Mouse (Mus musculus) megakaryocyte-erythroid progenitor cell, adult 5-6 weeks (primary cell): ENCODE data around the gene Rcan3. TPM values are rescaled to one million over a fixed set of nuclear protein-coding genes. Genes with fewer than 3 reads are reported as not detected.

Experiments
- ATAC-seq: replicated peaks from 2 replicates; pipeline ENCODE4 v1.8.0; 2016; ENCODE audit warnings: mild to moderate bottlenecking, inconsistent platforms; ENCODE audit not compliant: severe bottlenecking, poor library complexity, low FRiP score, low TSS enrichment
- total RNA-seq, 2 experiments: library from RNA; stranded (forward) in 1 of 2; stranded (reverse) in 1 of 2; fragments of 200-1000, 215-1000 nt in 1 of 2; fragments of >200 nt in 1 of 2; fragmentation: Nextera tagmentation in 1 of 2; gene quantifications; 2 replicates each; pipeline ENCODE4 v1.2.3; 2014 to 2017

Rcan3 gene
- total RNA-seq, 2 experiments from 2014 or later = 9.2 to 9.3 TPM

- no peak for ATAC-seq
Measured at GRCm38 (mm10) chr4:135373299-135373698, 60.4 kb downstream of the Rcan3 start.

GRCm38 (mm10) chr4:135370372-135370771 is 63.3 kb downstream of the Rcan3 start:
- ATAC-seq = no peak

GRCm38 (mm10) chr4:135362828-135363227 is 70.8 kb downstream of the Rcan3 start:
- ATAC-seq = no peak

Other genes with a start within 250 kb of the Rcan3 start
- 77.8 and 83.9 TPM in 2 replicates for gene Clic4, start 161.0 kb downstream of the Rcan3 start, total RNA-seq (2014; fragmentation: Nextera tagmentation)
- gene Clic4, start 161.0 kb downstream of the Rcan3 start, total RNA-seq (2017) = 79.0 and 86.0 TPM in 2 replicates
- gene Srrm1, start 80.5 kb downstream of the Rcan3 start, total RNA-seq (2014; fragmentation: Nextera tagmentation) = 346 and 399 TPM in 2 replicates
- 181 and 189 TPM in 2 replicates for gene Srrm1, start 80.5 kb downstream of the Rcan3 start, total RNA-seq (2017)
- gene Ncmap, start 35.6 kb downstream of the Rcan3 start, total RNA-seq (2014; fragmentation: Nextera tagmentation) = 0.81 TPM in 1 of 2 replicates, not detected in the other
- not detected in 2 replicates for gene Ncmap, start 35.6 kb downstream of the Rcan3 start, total RNA-seq (2017)
- not detected in 2 replicates for gene Stpg1, start 60.9 kb upstream of the Rcan3 start, total RNA-seq (2014; fragmentation: Nextera tagmentation)
- not detected in 2 replicates for gene Stpg1, start 60.9 kb upstream of the Rcan3 start, total RNA-seq (2017)
- 14.5 and 19.2 TPM in 2 replicates for gene Nipal3, start 61.2 kb upstream of the Rcan3 start, total RNA-seq (2014; fragmentation: Nextera tagmentation)
- 17.0 and 32.2 TPM in 2 replicates for gene Nipal3, start 61.2 kb upstream of the Rcan3 start, total RNA-seq (2017)
- not detected in 2 replicates for gene Grhl3, start 139.8 kb upstream of the Rcan3 start, total RNA-seq (2014; fragmentation: Nextera tagmentation)
- gene Grhl3, start 139.8 kb upstream of the Rcan3 start, total RNA-seq (2017) = not detected in 2 replicates